Mouse (Mus musculus) CH12.LX (cell line): Measurements from ENCODE around the gene Gcnt2. TPM values are rescaled to one million over a fixed set of nuclear protein-coding genes. Genes with fewer than 3 reads are reported as not detected.
A peak's percentile ranks its signal among the peaks of the same experiment; 100 is the strongest.

Experiments used
- DNase-seq: peaks from one replicate; pipeline ENCODE4 v3.0.0-alpha.2; 2013; ENCODE audit errors: extremely low read depth
- H3K27ac ChIP-seq: 2 replicates; pipeline ENCODE4 v1.5.1; 2012; ENCODE audit warnings: low read depth, mild to moderate bottlenecking, control low read depth, moderate library complexity; ENCODE audit not compliant: insufficient read depth
- H3K27me3 ChIP-seq: replicated peaks from 2 replicates; pipeline ENCODE3; 2012; ENCODE audit warnings: inconsistent platforms
- H3K36me3 ChIP-seq, 2 experiments: replicated peaks in 1 of 2; 2 replicates each; pipeline versions ENCODE3 to v1.6.1; 2012; ENCODE audit warnings: inconsistent platforms in 1 of 2, low read length in 1 of 2, mild to moderate bottlenecking in 1 of 2, mixed read lengths in 1 of 2, moderate library complexity in 1 of 2; ENCODE audit not compliant: control insufficient read depth in 1 of 2, insufficient read depth in 1 of 2
- H3K4me1 ChIP-seq, 2 experiments: 2 replicates each; pipeline ENCODE4 v1.6.1; 2012; ENCODE audit warnings: inconsistent platforms in 1 of 2, moderate library complexity in 1 of 2; ENCODE audit not compliant: insufficient read depth in 2 of 2, control insufficient read depth in 1 of 2
- H3K4me2 ChIP-seq: 2 replicates; pipeline ENCODE4 v1.6.1; 2012; ENCODE audit warnings: low read depth, mild to moderate bottlenecking, control low read depth; ENCODE audit not compliant: poor library complexity, insufficient read depth, severe bottlenecking
- H3K4me3 ChIP-seq, 3 experiments: fragments of 150-350 bp in 1 of 3; sonication (generic) in 1 of 3; replicated peaks in 1 of 3; 2 replicates each; pipeline versions ENCODE3 to v1.5.1; 2011 to 2012; ENCODE audit warnings: low read depth in 2 of 3, low read length in 2 of 3, mild to moderate bottlenecking in 2 of 3, moderate library complexity in 2 of 3, control low read depth in 1 of 3, improper control_type of control experiment in 1 of 3, inconsistent platforms in 1 of 3, mixed read lengths in 1 of 3; ENCODE audit not compliant: poor library complexity in 1 of 3
- H3K79me2 ChIP-seq: replicated peaks from 2 replicates; pipeline ENCODE4 v1.6.1; 2012; ENCODE audit warnings: mild to moderate bottlenecking, moderate library complexity; ENCODE audit not compliant: control insufficient read depth, poor library complexity, insufficient read depth, severe bottlenecking; ENCODE audit errors: extremely low read depth
- H3K9ac ChIP-seq: 2 replicates; pipeline ENCODE4 v1.6.1; 2012; ENCODE audit warnings: low read depth, mild to moderate bottlenecking, control low read depth, moderate library complexity; ENCODE audit not compliant: insufficient read depth
- H3K9me3 ChIP-seq: replicated peaks from 2 replicates; pipeline ENCODE3; 2012; ENCODE audit warnings: low read length, inconsistent platforms, mixed read lengths
- BHLHE40 ChIP-seq: IDR thresholded peaks from 2 replicates; pipeline ENCODE4 v1.6.1; 2011; ENCODE audit warnings: mild to moderate bottlenecking, low read depth, low read length, improper control_type of control experiment
- CHD1 ChIP-seq: IDR thresholded peaks from 2 replicates; pipeline ENCODE4 v1.6.1; 2012; ENCODE audit warnings: low read depth, low read length, improper control_type of control experiment, inconsistent platforms
- CHD2 ChIP-seq: IDR thresholded peaks from 2 replicates; pipeline ENCODE4 v1.6.1; 2011; ENCODE audit warnings: low read length, improper control_type of control experiment
- CTCF ChIP-seq, 2 experiments: IDR thresholded peaks in 1 of 2; conservative IDR thresholded peaks in 1 of 2; 2 replicates each; pipeline ENCODE4 v1.5.1; 2011 to 2012; ENCODE audit warnings: low read depth in 2 of 2, low read length in 2 of 2, improper control_type of control experiment in 1 of 2, inconsistent platforms in 1 of 2, mild to moderate bottlenecking in 1 of 2, moderate library complexity in 1 of 2
- ELF1 ChIP-seq: IDR thresholded peaks from 2 replicates; pipeline ENCODE4 v1.6.1; 2014; ENCODE audit warnings: low read depth, mild to moderate bottlenecking, inconsistent platforms, low read length, improper control_type of control experiment
- ETS1 ChIP-seq: conservative IDR thresholded peaks from 2 replicates; pipeline ENCODE4 v1.6.1; 2012; ENCODE audit warnings: low read depth, mild to moderate bottlenecking, inconsistent platforms, low read length, improper control_type of control experiment, moderate library complexity
- GABPA ChIP-seq: IDR thresholded peaks from 2 replicates; pipeline ENCODE4 v1.6.1; 2012; ENCODE audit warnings: low read depth, low read length, improper control_type of control experiment, inconsistent platforms; ENCODE audit not compliant: insufficient replicate concordance
- JUND ChIP-seq: conservative IDR thresholded peaks from 2 replicates; pipeline ENCODE4 v1.6.1; 2011; ENCODE audit warnings: low read depth, low read length, improper control_type of control experiment
- KAT2A ChIP-seq: IDR thresholded peaks from 2 replicates; pipeline ENCODE4 v1.6.1; 2012; ENCODE audit warnings: low read length, improper control_type of control experiment, inconsistent platforms; ENCODE audit not compliant: insufficient replicate concordance
- MXI1 ChIP-seq: IDR thresholded peaks from 2 replicates; pipeline ENCODE4 v1.6.1; 2011; ENCODE audit warnings: mild to moderate bottlenecking, low read depth, low read length, improper control_type of control experiment
- MYC ChIP-seq: IDR thresholded peaks from 2 replicates; pipeline ENCODE4 v1.6.1; 2011; ENCODE audit warnings: low read depth, mild to moderate bottlenecking, improper control_type of control experiment, low read length
- NRF1 ChIP-seq: IDR thresholded peaks from 2 replicates; pipeline ENCODE4 v1.6.1; 2014; ENCODE audit warnings: low read depth, mild to moderate bottlenecking, inconsistent platforms, low read length, improper control_type of control experiment, moderate library complexity
- PAX5 ChIP-seq: IDR thresholded peaks from 2 replicates; pipeline ENCODE4 v1.6.1; 2012; ENCODE audit warnings: low read length, inconsistent platforms, mixed read lengths
- POLR2AphosphoS2 ChIP-seq: IDR thresholded peaks from 2 replicates; pipeline ENCODE4 v1.6.1; 2011; ENCODE audit warnings: low read depth, low read length, improper control_type of control experiment
- RCOR1 ChIP-seq: conservative IDR thresholded peaks from 2 replicates; pipeline ENCODE4 v1.6.1; 2012; ENCODE audit warnings: low read depth, mild to moderate bottlenecking, inconsistent platforms, low read length, improper control_type of control experiment
- SIN3A ChIP-seq: IDR thresholded peaks from 2 replicates; pipeline ENCODE4 v1.6.1; 2012; ENCODE audit warnings: low read length, improper control_type of control experiment, inconsistent platforms
- TCF12 ChIP-seq: IDR thresholded peaks from 2 replicates; pipeline ENCODE4 v1.6.1; 2014; ENCODE audit warnings: low read depth, mild to moderate bottlenecking, inconsistent platforms, low read length, improper control_type of control experiment
- USF1 ChIP-seq: IDR thresholded peaks from 2 replicates; pipeline ENCODE4 v1.6.1; 2014; ENCODE audit warnings: low read depth, mild to moderate bottlenecking, inconsistent platforms, low read length, improper control_type of control experiment
- ZC3H11A ChIP-seq: IDR thresholded peaks from 2 replicates; pipeline ENCODE4 v1.6.1; 2012; ENCODE audit warnings: low read depth, mild to moderate bottlenecking, inconsistent platforms, low read length, improper control_type of control experiment
- ZMIZ1 ChIP-seq: IDR thresholded peaks from 2 replicates; pipeline ENCODE4 v1.6.1; 2012; ENCODE audit warnings: low read depth, mild to moderate bottlenecking, inconsistent platforms, low read length, improper control_type of control experiment
- ZNF384 ChIP-seq: IDR thresholded peaks from 2 replicates; pipeline ENCODE4 v1.6.1; 2012; ENCODE audit warnings: low read depth, low read length, improper control_type of control experiment, inconsistent platforms
- dilution Hi-C: fragments of 300-500 bp; cut with MboI; formaldehyde crosslinking; loops from 2 replicates; pipeline ENCODE4 v1.14.3; 2020; ENCODE audit warnings: low sequenced_read_pairs; ENCODE audit not compliant: extremely low pct_unique_long_range_greater_than_20kb, extremely low pct_ligation_motif_present
- in situ Hi-C: fragments of 300-500 bp; cut with MboI; formaldehyde crosslinking; loops from 3 replicates; pipeline ENCODE4 v1.14.3; 2019; ENCODE audit warnings: low sequenced_read_pairs, low pct_ligation_motif_present, low pct_unique_long_range_greater_than_20kb, mixed read lengths
- polyA plus RNA-seq: library from polyadenylated mRNA; unstranded; fragments of >175 nt; gene quantifications from 2 replicates; pipeline ENCODE4 v1.2.1, GENCODE M21; 2012; ENCODE audit warnings: low read depth; ENCODE audit not compliant: insufficient read length
- total RNA-seq, 2 experiments: library from RNA; depleted of rRNA; stranded (reverse); fragments of 300-350 nt in 1 of 2; fragments of >200 nt in 1 of 2; gene quantifications; 2 replicates each; pipeline ENCODE4 v1.2.3; 2012 to 2014

Gcnt2 gene
- total and polyA plus RNA-seq, 3 experiments: not detected

GRCm38 (mm10) chr13:40909060-40909459, 49.5 kb downstream of the Gcnt2 start:
- in situ Hi-C loops: no loop called here
- no peaks in the 10 kb centered on the region for H3K36me3 ChIP-seq
- no peaks in the 10 kb centered on the region for H3K9me3 ChIP-seq
- no peak overlapping the region for H3K27ac ChIP-seq
- TF ChIP-seq MYC: no peak
- TF ChIP-seq CHD1: no peak
- TF ChIP-seq GABPA: no peak
- TF ChIP-seq POLR2AphosphoS2: no peak
- TF ChIP-seq RCOR1: no peak
- dilution Hi-C loops: no loop called here
- no peak for DNase-seq
- H3K4me1 ChIP-seq: peaks cover 0 to 9% of the 10 kb centered on the region in 2 experiments; a peak in 1 of 4 replicates
- no peaks in the 10 kb centered on the region; the same call in 1 of the 2 replicates for H3K79me2 ChIP-seq
- H3K4me3 ChIP-seq: no peak overlapping the region
- no peaks in the 10 kb centered on the region for H3K27me3 ChIP-seq
- no peak overlapping the region for H3K4me2 ChIP-seq
- H3K9ac ChIP-seq: no peak overlapping the region

GRCm38 (mm10) chr13:40910047-40910446, 50.5 kb downstream of the Gcnt2 start:
- H3K27ac ChIP-seq: no peak overlapping the region
- no peak for DNase-seq
- no peaks in the 10 kb centered on the region for H3K27me3 ChIP-seq
- 0 out of 4 replicates have a peak, but pooled peaks cover 0 to under 1% of the 10 kb centered on the region in 2 experiments for H3K4me1 ChIP-seq
- H3K4me3 ChIP-seq: no peak overlapping the region
- dilution Hi-C loops: no loop called here
- in situ Hi-C loops: no loop called here
- no peak overlapping the region for H3K9ac ChIP-seq
- H3K9me3 ChIP-seq: no peaks in the 10 kb centered on the region
- no peaks in the 10 kb centered on the region; the same call in 1 of the 2 replicates for H3K79me2 ChIP-seq
- H3K4me2 ChIP-seq: no peak overlapping the region
- TF ChIP-seq CTCF (conservative IDR thresholded peaks at IDR 0.05 in 1 of 2, IDR thresholded peaks at IDR 0.05 in 1 of 2; ENCODE audit: low read depth in 2 of 2, low read length in 2 of 2) (peak in 1 of 2 experiments; percentile 14; a peak in 1 of 4 replicates), TCF12 (no peak)
- no peaks in the 10 kb centered on the region for H3K36me3 ChIP-seq

DNA sequence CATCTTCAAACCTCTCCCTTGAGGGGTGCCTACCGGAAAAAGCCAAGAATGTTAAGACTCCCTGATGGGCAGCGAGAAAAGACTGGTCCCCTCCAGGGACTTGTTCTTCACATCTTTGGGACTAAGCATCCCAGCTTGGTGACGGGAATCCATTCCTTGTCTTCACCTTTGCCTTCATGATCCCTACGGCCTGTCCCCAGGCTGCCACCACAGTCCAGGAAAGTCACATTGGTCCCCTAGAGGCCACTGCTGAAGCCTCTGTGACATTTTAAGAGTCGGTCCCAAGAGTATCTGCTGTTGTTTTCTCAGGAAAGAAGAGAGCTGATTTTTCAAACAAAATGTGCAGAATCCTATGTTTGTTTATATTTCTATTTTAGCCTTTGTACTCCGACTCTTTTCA, 52.4 kb downstream of the Gcnt2 start:
- peaks cover 0 to 4% of the 10 kb centered on the region in 2 experiments; a peak in 2 of 4 replicates for H3K4me1 ChIP-seq
- dilution Hi-C loops: no loop called here
- H3K9me3 ChIP-seq: no peaks in the 10 kb centered on the region
- H3K36me3 ChIP-seq: no peaks in the 10 kb centered on the region
- peaks cover 7% of the 10 kb centered on the region for H3K27me3 ChIP-seq
- H3K79me2 ChIP-seq: no peaks in the 10 kb centered on the region; the same call in 1 of the 2 replicates
- no peak for DNase-seq
- in situ Hi-C loops: no loop called here
- H3K4me3 ChIP-seq: no peak overlapping the region
- H3K27ac ChIP-seq: no peak overlapping the region
- no peak overlapping the region for H3K9ac ChIP-seq
- no peak overlapping the region for H3K4me2 ChIP-seq
- TF ChIP-seq ZMIZ1: no peak
- no peak for TF ChIP-seq ETS1
- no peak for TF ChIP-seq KAT2A
- TF ChIP-seq ELF1: no peak
- TF ChIP-seq CTCF (conservative IDR thresholded peaks at IDR 0.05 in 1 of 2, IDR thresholded peaks at IDR 0.05 in 1 of 2; ENCODE audit: low read depth in 2 of 2, low read length in 2 of 2): no peak
- no peak for TF ChIP-seq ZNF384
- TF ChIP-seq CHD2: no peak
- no peak for TF ChIP-seq NRF1
- TF ChIP-seq ZC3H11A: no peak
- no peak for TF ChIP-seq USF1
- no peak for TF ChIP-seq BHLHE40
- TF ChIP-seq MXI1: no peak
- no peak for TF ChIP-seq PAX5
- TF ChIP-seq SIN3A: no peak
- TF ChIP-seq JUND: no peak
